Mouse (Mus musculus): ENCODE data around the gene Atp6v0a1.

GRCm38 (mm10) chr11:101023371-101023770 lies 14.1 kb downstream of the Atp6v0a1 start:
- TF ChIP-seq GATA1 (IDR thresholded peaks at IDR 0.05; ENCODE audit: low read length) (no peak), TAL1 (IDR thresholded peaks at IDR 0.05; ENCODE audit: low read length) (no peak)
